Mouse (Mus musculus) adrenal gland, postnatal 25 days (tissue): Measurements from ENCODE around the gene Cyba. TPM values are rescaled to one million over a fixed set of nuclear protein-coding genes. Genes with fewer than 3 reads are reported as not detected.

Source experiments
- DNase-seq: peaks from one replicate; pipeline ENCODE4 v3.0.0; 2021; ENCODE audit warnings: mixed read lengths
- total RNA-seq: library from RNA; stranded (reverse); gene quantifications from 2 replicates; pipeline ENCODE4 v1.2.3, GENCODE M21; 2021

Cyba gene
- total RNA-seq, 1 experiment from 2014 or later = 27.0 TPM

DNA sequence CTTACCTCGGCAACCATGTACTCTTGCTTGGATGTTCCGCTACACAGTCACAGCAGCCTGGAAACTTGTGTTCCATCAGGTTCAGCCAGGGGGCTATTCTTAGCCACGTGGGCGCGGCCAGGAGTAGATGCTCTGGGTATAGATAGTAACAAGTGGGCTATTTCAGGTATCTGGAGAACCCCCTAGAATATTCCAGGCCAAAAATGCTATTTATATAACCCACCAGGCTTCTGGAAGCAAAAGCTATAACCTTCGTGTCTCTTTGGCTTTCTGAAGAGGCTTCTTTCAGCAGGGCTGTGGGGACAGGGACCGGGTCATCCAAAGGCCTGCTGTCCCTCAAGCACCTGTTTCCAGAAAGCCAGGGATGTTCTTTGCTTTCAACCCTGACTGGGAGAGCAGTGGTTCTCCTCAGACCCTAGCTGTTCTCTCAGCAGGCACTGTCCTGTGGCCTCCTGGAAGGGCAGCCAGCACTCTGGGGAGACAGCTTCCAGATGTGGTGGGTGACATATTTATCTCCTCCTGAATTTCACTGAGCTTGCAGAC, 18.5 kb upstream of the Cyba start:
- no peak for DNase-seq

DNA sequence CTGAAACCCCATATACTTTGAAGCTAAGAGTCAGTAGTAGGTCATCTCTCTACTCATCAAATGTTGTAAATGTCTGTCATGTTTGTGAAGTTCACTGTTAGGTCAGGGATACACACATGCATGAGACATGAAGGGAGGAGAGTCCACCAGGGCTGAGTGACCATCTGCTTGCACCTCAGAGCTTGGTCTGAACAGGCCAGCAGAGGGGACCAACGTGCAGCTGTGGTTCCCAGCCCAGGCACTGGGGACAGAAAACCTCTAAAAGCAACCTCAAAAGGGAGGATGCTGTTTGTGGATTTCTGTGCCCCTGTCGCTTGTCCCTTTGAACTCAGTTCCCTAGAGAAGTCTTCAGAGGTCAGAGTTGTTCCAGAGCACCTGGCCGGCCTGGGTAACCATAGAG, 12.5 kb upstream of the Cyba start:
- DNase-seq = no peak

DNA sequence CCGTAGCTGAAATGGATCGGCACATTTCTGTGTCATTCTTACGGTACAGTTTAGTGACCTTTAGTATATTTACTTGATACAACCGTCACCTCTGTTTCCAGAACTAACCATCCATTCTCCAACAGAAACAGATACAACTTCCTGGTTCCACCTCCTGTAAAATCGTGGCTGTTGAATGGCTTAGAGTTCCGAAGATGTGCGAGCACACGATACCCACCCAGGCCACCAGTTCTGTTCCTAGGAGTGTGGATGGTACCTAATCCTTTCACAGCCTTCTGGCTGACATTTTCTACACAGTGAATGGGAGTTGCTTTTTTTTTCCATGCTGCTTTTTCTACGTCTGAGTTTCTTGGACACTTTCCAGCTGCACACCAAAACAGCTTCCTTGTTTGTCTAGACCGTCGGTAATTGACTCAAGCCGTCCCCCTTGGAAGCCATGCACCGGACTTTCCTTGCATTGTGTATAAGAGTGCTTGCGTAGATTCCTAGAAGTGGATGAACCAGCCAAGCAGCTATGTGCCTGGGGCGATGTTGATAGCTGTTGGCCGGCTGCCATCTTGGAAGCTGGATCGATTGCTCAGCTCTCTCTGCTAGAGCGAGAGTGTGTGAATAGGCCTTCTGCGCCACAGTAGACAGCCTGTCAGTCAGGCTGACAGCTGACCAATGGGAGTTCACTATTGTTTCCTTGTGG, 11.5 kb upstream of the Cyba start:
- peak; percentile 87 for DNase-seq

DNA sequence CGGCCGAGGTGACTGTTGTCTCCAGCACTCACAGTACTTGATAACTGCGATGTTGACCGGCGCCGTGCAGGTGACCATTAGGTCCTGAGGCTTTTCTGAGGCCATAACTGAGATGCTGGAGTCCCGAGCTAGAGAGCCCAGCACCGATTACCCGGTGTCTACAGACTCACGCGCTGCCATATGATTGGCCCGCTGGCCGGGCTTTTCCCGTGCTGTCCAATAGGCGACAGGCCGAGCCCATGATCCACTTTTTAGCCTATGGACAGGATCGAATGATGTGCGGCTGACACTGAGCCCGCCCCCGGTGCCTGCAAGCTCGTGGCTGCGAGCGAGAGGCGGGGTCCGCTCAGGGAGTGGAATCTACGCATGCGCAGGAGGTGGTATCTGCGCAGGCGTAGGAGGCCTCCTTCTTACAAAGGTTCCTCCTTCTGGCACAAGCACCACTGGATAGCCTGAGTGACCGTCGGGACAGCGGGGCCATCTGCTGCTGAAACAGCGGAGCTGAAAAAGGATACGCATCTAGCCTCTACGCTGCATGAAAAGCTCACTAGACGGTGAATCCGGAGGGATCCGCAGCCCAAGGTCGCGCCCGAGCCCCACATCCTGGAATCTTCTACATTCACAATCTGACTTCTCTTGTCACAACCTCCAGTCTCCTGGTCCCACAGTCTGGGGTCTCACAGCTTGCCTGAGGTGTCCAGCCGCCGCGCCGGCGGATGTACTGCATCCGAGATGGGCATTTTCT, 10.7 kb upstream of the Cyba start, which contains the start of gene Mvd:
Gene Mvd, minus strand, starts transcription at position 161 of the 745 bp plus-strand sequence.
- peak; percentile 98 for DNase-seq

DNA sequence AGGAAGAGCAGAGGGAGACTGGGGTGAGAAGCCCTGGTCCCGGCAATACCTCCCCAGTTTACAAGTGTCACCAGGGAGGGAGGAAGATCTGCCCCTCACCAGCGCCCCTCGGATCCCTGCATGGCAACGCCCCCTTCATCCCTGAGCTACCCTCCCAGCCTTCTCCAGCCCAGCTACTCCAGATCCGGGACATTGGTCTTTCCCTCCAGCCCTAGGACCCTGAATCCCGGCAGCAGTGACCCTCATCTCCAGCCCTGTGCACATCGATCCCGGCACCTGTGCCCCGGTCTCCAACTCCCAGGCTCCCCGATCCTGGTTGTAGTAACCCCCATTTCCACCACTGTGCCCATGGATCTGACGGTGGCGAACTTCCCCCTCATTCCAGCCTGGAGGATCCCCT, 10.1 kb upstream of the Cyba start:
- no peak for DNase-seq

DNA sequence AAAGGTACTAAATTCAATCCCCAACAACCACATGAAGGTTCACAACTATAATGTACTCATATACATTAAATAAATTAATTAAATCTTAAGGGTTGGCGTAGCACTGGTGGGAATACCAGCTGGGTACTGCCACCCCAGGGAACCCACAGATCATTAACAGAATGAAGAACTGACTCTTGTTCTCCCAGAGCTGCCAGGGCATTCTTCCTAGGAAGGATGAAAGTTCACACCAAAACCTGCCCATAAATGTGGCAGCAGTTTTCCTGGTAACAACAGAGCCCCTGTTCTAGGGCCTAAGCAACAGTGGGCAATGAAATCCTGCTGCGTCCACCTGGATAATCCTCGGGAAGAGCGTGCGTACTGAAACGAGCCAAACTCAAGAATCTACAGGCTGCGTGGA, 9.6 kb upstream of the Cyba start:
- DNase-seq = no peak

DNA sequence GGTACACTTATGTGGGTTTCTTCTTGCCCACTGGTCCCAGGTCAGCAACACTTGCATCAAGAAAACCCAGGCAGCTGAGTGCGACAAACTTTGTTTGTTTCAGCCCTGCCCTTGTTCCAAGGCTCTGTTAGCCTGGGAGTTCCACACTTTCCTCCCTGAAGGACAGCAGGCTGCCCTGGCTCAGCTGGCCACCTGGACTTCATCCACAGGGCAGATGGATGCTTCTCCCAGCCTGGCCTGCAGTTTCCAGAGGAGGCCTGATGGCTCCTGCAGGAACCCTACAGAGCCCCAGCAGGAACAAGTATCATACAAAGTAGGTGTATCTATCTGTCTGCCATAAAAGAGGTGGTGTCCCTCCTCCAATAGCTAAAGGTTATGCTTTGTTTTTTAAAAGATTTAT, 8.6 kb upstream of the Cyba start:
- no peak for DNase-seq

DNA sequence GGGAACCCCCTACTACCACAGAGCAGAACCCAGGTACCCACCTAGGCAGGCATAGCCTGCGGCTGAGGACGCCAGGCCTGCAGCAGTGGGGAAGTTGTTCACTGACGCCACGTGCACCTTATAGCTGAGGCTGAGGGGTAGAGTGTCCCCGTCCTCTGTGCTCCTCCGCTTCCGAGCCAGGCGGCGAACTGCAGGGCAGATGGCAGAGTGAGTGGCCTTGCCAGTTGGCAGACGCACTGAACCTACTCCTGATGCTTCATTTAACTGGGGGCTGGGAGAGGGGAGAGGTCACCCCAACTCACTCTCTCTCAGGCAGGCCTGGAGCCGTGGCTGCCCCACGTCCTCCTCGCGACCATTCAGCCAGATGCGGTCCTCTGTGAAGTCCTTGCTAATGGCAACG, 6.6 kb upstream of the Cyba start:
- no peak for DNase-seq

DNA sequence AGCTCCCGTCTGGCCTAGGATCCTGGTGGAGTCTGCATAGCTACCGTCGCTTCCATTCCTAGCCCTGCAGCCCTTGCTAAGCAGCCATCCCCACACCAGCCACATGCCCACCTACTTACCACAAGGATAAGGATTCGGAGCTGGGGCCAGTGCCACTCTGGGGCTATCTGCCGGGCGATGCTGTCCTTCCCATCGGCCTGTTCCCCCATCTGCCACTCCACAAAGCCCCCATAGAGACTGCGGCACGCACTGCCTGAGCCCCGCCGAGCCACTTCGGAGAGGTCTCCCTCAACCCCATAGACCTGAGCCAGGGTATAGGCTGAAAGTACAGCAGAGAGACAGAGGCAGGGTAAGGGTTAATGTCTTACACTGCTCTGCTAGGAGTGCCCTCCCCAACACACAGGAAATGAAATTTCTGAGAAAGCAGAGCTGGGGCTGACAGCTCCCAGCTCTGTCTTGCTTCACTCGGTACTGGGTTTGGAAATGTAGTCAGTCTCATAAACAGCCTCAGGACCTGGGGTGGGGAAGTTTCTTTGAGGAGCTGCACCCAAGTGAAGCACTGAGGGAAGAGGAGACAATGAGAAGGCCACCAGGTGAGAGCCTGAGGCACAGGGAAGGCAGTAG, 5.1 kb upstream of the Cyba start:
- DNase-seq = no peak

DNA sequence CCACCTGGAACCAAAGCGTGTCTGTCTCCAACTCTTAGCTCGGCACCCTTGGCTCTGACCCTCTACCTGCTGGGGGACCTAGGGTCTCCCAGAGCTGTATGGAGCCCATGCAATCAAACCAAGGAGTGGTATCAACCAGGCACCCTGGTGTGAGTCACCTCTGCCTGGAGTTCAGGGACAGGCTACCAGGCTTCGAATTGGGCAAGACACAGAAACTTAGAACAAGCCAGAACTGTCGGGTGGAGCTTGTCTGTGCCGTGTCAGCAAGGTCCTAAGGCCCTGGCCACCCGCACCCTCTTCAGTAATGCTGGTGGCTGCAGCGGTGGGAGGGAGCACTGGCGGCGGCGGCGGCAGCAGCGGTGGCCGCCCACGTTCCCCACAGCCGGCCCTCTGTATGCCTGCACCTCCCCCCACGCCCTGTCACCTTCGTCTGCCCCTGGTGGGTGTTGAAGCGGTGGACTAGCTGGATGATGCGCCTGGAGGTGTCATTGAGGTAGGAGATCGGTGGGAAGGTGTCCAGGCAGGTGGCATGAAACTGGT, 3.9 kb upstream of the Cyba start:
- DNase-seq = no peak

DNA sequence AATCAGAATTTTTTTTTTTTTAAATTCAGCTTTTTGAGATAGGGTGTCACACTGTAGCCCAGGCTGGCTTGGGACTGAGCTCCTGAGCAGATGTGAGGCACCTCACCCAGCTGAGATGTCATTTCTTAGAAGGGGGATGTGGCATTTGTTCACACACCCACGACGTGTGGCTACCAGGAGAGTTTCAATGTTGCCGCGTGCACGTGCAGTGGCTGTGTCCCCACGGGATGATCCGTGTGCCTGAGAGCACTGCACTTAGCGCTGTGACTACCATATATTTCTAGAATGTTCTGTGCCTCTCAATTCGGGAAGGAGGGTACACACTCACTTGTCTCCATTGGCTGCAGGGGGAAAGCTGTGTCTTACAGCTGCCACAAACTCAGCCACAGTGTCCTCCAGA, 3.4 kb upstream of the Cyba start:
- DNase-seq = no peak

DNA sequence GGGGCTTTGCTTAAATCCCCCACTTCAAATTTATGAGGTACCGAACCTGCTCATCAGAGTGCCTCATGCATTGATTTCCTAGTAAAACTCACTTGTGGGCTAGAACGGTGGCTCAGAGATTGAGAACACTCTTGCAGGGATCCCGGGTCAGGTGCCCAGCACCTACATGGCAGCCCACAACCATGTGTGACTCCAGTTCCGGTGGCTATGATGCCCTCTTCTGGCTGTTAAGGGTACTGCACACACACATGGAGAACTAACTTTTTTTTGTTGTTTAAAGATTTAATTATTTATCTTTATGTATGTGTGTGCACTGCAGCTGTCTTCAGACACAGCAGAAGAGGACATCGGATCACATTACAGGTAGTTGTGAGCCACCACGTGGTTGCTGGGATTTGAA, 2.6 kb upstream of the Cyba start:
- DNase-seq = no peak

DNA sequence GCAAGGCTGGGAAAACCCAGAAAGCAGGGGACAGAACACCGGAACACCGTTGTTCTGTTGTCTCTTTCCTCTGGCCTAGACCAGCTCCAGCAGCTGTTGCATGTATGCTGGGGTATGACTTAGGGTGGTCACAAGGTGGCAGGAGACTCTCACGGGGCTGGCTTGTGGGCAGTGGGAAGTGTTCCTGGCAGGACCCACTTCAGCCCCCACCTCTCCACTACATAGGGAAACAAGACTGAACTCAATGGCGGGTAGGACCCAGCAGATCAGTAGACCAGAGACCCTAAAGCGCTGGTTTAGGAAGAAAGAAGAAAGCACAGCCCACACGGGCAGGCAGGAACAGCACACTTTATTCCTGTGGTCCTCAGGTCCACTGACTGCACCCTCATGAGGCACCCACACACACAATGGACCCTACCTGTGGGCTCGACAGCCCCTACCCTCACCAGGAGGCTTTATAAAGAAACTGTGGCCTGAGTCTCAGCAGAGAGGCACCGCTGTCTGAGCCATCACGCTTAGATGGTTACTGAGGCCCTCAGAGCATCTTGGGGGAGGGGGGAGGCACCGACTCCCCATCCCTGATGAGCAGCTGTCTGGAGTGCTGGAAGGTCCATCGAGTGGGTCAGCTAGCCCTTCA, 657 bp upstream of the Cyba start:
- DNase-seq = no peak

DNA sequence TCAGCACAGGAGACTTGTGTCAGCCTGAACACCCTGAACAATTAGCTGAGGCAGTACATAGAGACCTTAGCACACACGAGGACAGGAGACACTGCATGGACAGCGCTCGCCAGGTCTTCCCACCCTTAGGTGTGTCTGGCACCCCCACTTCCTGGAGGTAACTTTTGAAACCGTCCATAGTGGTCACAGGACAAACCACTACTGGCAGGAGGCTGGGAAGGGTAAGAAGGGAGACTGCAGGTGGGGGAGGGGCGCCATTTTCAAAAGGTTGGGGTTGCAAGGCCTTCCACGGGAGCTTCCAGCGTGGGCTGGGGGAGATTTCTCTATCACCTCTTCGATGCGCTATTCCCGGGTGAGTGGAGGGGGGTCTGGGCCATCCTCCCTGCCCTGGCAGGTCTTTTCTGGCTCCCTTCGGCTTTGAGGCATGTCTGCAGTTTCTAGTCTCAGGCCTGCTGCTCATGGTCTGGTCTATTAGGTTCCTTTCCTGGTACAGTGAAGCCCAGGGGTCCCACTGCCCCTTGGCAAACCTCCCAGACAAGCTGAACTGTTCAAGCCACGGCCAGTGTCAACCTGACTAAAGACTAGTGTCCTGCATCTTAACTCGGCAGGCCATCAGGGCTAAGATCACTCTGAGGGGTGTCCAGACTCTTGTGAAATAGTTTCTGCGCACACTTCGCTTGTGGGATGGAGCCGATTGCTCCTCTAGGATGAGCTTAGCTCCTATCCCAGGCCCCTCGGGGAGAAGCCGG, 862 bp downstream of the Cyba start:
- peak; percentile 23 for DNase-seq

DNA sequence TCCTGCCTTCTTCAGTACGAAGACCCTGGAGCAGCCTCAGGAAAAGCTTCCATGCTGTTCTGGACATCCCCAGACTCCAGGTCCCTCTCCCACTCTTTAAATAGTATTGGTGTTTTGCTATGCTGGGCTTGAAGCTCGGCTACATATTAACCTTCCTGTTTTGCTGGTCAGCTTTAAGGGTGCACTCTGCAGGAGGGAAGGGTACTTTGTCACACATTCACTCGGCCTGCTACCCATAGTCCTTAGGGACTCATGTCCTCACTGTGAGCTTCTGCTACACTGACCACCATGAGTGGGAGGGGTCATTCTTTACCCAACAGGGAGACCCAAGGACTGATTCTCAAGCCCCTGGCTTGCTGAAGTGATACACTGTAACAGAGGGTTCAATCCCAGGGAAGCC, 2.1 kb downstream of the Cyba start:
- no peak for DNase-seq

DNA sequence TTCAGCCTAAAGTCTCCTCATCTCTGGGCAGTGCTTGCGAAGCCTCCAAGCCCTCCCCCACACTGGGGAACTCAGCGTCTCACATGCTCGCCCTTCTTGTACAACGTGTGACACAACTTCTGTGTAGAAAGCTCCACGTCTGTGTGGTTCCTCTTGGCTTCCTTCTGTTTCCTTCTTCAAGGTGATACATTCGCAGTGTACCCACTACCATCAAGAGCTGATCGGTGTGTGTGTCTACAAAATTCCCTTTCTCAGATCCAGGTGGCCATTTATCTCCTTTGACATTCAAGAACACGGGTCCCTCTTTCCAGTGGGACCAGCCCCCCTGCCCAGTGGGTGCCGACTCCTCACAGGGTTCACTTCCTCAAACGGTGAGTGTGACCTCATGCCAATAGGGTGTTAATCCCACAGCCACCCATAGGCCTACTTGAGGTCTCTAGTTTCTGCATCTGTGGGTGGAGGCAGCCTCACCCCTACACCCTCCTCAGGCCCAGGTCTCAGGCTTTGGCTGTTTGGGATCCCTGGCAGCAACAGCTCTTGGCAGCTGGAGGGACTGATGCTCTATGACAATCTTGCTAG, 2.6 kb downstream of the Cyba start:
- no peak for DNase-seq

DNA sequence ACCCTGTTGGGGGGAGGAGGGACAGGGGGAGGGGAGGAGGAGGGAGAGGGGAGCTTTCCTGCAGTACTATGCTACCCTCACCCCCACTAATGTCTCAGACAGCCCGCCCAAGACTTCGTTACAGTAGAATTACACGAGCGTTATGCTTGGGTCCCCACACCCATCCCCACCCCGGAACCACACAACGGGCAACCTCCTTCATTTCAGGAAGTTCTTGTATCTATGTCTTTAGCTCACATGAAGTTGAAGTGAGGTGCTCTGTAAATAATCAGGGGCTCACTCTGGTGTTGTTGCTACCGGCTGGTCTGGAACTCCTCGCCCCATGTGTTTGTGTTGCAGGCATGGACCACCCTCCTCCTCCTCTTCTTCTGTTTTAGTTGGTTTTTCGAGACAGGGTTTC, 4.6 kb downstream of the Cyba start:
- DNase-seq = no peak

DNA sequence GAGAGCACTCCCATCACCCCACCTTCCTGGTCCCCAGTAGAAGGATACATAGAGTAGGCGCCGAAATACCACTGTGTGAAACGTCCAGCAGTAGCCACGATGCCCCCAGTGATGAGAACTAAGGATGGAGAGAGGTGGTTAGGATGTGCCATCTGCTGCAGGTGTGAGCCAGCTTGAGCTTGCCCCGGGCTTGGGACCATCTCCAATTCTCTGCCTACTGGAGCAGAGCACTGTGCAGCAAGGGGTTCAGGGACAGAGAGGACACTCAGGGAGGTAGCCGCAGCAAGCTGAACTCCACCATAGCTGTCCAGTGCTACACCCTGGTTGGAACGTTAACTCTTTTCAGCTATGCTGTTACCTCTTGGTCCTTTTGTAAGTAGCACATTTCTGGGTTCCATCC, 5.1 kb downstream of the Cyba start:
- DNase-seq = no peak

DNA sequence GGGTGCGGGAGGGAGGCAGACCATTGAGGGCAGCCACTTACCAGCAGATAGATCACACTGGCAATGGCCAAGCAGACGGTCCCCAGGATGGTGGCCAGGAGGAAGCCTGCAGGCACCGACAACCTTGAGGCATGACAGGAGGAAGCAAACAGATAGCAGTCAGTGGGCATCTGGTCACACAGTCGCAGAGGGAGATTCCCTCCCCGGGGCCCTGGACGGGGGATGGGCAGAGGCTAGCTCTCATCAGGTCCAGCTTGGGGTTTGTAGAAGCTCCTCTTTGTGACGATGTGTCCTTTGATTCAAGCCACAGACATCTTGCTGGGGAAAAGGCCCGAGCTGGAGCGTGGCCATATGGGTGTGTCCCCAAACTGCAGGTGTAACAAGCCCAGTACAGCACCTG, 6.6 kb downstream of the Cyba start:
- no peak for DNase-seq

DNA sequence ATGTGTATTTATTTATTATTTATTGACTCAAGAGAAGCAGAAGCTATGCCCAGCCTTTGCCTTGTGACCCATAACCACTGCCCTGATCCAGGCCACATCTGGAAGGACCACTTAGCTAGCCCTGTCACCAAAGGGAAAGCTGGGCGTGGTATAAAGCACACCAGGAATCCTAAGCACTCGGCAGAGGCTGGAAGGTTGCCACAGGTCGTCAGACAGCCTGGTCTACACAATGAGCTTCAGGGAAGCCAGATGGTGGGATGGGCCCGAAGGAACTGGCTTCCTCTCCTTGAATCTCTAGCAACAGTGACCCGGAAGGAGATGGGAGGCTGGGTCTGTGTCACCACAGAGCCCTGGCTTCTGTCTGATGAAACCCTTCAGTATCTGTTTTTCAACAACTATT, 9.1 kb downstream of the Cyba start:
- no peak for DNase-seq

DNA sequence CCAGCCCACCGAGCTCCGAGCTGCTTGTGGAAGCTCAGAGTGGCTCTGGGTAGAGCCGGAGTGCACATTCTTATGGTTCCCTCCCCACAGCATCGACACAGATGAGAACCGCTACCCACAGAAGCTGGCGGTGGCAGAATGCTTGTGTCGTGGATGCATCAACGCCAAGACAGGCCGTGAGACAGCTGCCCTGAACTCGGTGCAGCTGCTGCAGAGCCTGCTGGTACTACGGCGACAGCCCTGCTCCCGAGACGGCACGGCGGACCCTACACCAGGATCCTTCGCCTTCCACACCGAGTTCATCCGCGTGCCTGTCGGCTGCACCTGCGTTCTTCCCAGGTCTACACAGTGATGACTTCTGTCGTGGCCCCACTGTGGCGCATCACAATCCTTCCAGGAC, 9.5 kb downstream of the Cyba start:
- DNase-seq = no peak
